Mouse (Mus musculus) myocyte (in vitro differentiated cells): Measurements from ENCODE around the gene Zbed4. TPM values are rescaled to one million over a fixed set of nuclear protein-coding genes. Genes with fewer than 3 reads are reported as not detected.
"Not testable (repeated sequence)": the region's sequence is repeated elsewhere in the genome, so short reads cannot be mapped to it uniquely, and the experiment has no call there.

Experiments used
- H3K27me3 ChIP-seq: one replicate; pipeline ENCODE4 v1.6.1; 2011; ENCODE audit not compliant: control insufficient read depth, insufficient read depth, insufficient read length
- H3K36me3 ChIP-seq: one replicate; pipeline ENCODE4 v1.6.1; 2011; ENCODE audit not compliant: control insufficient read depth, insufficient read depth
- H3K4me2 ChIP-seq: one replicate; pipeline ENCODE4 v1.6.1; 2011; ENCODE audit warnings: low read depth, control low read depth
- H3K4me3 ChIP-seq: one replicate; pipeline ENCODE4 v1.5.1; 2011; ENCODE audit warnings: mild to moderate bottlenecking, control low read depth, moderate library complexity
- H3K79me2 ChIP-seq: one replicate; pipeline ENCODE4 v1.6.1; 2011; ENCODE audit not compliant: control insufficient read depth, insufficient read depth
- H3ac ChIP-seq: one replicate; pipeline ENCODE4 v1.6.1; 2011; ENCODE audit not compliant: control insufficient read depth, insufficient read length
- CEBPB ChIP-seq: IDR thresholded peaks from 2 replicates; pipeline ENCODE4 v1.6.1; 2011; ENCODE audit warnings: mild to moderate bottlenecking, moderate library complexity; ENCODE audit not compliant: poor library complexity, insufficient read depth, severe bottlenecking
- E2F4 ChIP-seq: IDR thresholded peaks from one replicate; pipeline ENCODE4 v1.6.1; 2011; ENCODE audit warnings: mild to moderate bottlenecking, control low read depth, moderate library complexity; ENCODE audit not compliant: insufficient read depth
- MAX ChIP-seq: IDR thresholded peaks from one replicate; pipeline ENCODE4 v1.6.1; 2011; ENCODE audit warnings: low read depth, mild to moderate bottlenecking, control low read depth
- MYOD1 ChIP-seq, 3 experiments: IDR thresholded peaks; one replicate each; pipeline ENCODE4 v1.6.1; 2011; ENCODE audit warnings: control low read depth in 2 of 3, low read depth in 2 of 3, mild to moderate bottlenecking in 2 of 3, moderate library complexity in 1 of 3; ENCODE audit not compliant: insufficient read length in 2 of 3, control insufficient read depth in 1 of 3
- MYOG ChIP-seq, 3 experiments: IDR thresholded peaks; one replicate each; pipeline ENCODE4 v1.6.1; 2011; ENCODE audit warnings: control low read depth in 2 of 3, low read depth in 2 of 3, mild to moderate bottlenecking in 2 of 3; ENCODE audit not compliant: insufficient read length in 2 of 3, control insufficient read depth in 1 of 3, insufficient read depth in 1 of 3
- POLR2A ChIP-seq: IDR thresholded peaks from one replicate; pipeline ENCODE4 v1.6.1; 2011; ENCODE audit warnings: low read depth, mild to moderate bottlenecking, control low read depth, moderate library complexity; ENCODE audit not compliant: insufficient read length
- POLR2AphosphoS2 ChIP-seq: IDR thresholded peaks from one replicate; pipeline ENCODE4 v1.6.1; 2011; ENCODE audit warnings: low read depth, control low read depth; ENCODE audit not compliant: insufficient read length
- REST ChIP-seq: IDR thresholded peaks from one replicate; pipeline ENCODE4 v1.6.1; 2011; ENCODE audit warnings: mild to moderate bottlenecking, control low read depth, moderate library complexity; ENCODE audit not compliant: insufficient read depth, insufficient read length
- SRF ChIP-seq: IDR thresholded peaks from one replicate; pipeline ENCODE4 v1.6.1; 2011; ENCODE audit warnings: low read depth; ENCODE audit not compliant: control insufficient read depth, insufficient read length
- TCF12 ChIP-seq: IDR thresholded peaks from one replicate; pipeline ENCODE4 v1.6.1; 2011; ENCODE audit warnings: mild to moderate bottlenecking, control low read depth; ENCODE audit not compliant: poor library complexity, insufficient read depth, severe bottlenecking
- TCF3 ChIP-seq: IDR thresholded peaks from one replicate; pipeline ENCODE4 v1.6.1; 2011; ENCODE audit warnings: low read depth, control low read depth; ENCODE audit not compliant: insufficient read length
- USF1 ChIP-seq: IDR thresholded peaks from one replicate; pipeline ENCODE4 v1.6.1; 2011; ENCODE audit warnings: low read depth, mild to moderate bottlenecking, control low read depth, moderate library complexity
- polyA plus RNA-seq: library from polyadenylated mRNA; unstranded; fragments of >200 nt; fragmentation: generic; extraction: Trizol; gene quantifications from one replicate; pipeline ENCODE4 v1.2.1, GENCODE M21; 2012; ENCODE audit warnings: missing spikeins

Zbed4 gene
- polyA plus RNA-seq, 1 experiment: 9.5 TPM

- TF ChIP-seq TCF12 (no peak), CEBPB (no peak), USF1 (no peak), MYOG (IDR thresholded peaks at IDR 0.05; ENCODE audit: control insufficient read depth in 1 of 3, insufficient read depth in 1 of 3, insufficient read length in 2 of 3, low read depth in 2 of 3) (peak in 1 of 3 experiments; percentile 22), MYOD1 (IDR thresholded peaks at IDR 0.05; ENCODE audit: control insufficient read depth in 1 of 3, insufficient read length in 2 of 3, low read depth in 2 of 3) (no peak), MAX (no peak), POLR2A (no peak), POLR2AphosphoS2 (peak; percentile 57), E2F4 (no peak), SRF (no peak), REST (peak; percentile 15), TCF3 (no peak)
- Histone ChIP-seq H3ac (no peak overlapping the region), H3K4me3 (no peak overlapping the region), H3K36me3 (peaks cover 11% of the 10 kb centered on the region), H3K4me2 (no peak overlapping the region), H3K27me3 (no peaks in the 10 kb centered on the region), H3K79me2 (peaks cover 80% of the 10 kb centered on the region)
These were observed 4.3 kb downstream of the Zbed4 start for GRCm38 (mm10) chr15:88755761-88756160.

DNA sequence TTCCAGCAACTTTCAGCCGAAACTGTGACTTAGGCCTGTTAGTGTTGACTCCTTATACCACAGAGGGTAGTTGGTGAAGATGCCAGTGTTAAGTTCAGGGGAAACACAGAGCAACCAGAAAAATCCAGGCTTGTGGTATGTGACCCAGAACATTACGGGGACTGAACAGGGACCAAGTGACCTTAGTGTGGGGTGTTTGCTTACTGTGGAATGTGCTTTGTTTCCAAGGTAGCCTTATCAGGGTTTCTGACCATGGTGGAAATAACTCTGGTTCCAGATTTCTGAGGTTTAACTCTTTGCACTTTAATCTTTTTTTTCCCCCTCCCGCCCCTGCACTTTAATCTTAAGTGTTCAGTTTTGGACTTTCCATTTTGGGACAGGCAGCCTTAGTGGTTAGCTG is 6.6 kb downstream of the Zbed4 start:
- peaks cover 78% of the 10 kb centered on the region for H3K79me2 ChIP-seq
- no peak overlapping the region for H3K4me3 ChIP-seq
- no peaks in the 10 kb centered on the region for H3K27me3 ChIP-seq
- H3ac ChIP-seq: no peak overlapping the region
- peaks cover 20% of the 10 kb centered on the region for H3K36me3 ChIP-seq
- TF ChIP-seq CEBPB (no peak), E2F4 (no peak), TCF12 (no peak), SRF (no peak), TCF3 (no peak), POLR2A (no peak), POLR2AphosphoS2 (no peak), REST (no peak), MAX (no peak), MYOG (IDR thresholded peaks at IDR 0.05; ENCODE audit: control insufficient read depth in 1 of 3, insufficient read depth in 1 of 3, insufficient read length in 2 of 3, low read depth in 2 of 3) (no peak), MYOD1 (IDR thresholded peaks at IDR 0.05; ENCODE audit: control insufficient read depth in 1 of 3, insufficient read length in 2 of 3, low read depth in 2 of 3) (no peak), USF1 (no peak)
- H3K4me2 ChIP-seq: peak overlapping the region; percentile 20

DNA sequence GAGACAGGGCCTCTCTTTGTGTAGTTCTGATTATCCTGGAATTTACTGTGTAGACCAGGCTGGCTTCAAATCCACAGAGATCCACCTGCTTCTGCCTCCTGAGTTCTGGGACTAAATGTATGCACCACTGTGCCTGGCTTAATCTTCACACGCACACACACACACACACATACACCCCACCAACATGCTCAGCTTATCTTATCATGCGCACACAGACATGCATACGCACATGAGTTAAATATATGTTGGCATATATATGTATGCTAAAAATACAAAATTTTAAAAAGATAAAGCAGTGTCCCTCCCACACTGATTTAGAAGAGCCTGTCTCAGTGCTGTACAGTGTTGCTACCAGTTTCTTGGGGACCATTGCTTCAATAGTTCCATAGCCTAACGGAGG is 10.1 kb downstream of the Zbed4 start:
- Histone ChIP-seq H3K4me3 (no peak overlapping the region), H3K36me3 (peaks cover 20% of the 10 kb centered on the region), H3K27me3 (no peaks in the 10 kb centered on the region), H3ac (no peak overlapping the region), H3K79me2 (peaks cover 55% of the 10 kb centered on the region), H3K4me2 (no peak overlapping the region)
- TF ChIP-seq SRF: no peak
- TF ChIP-seq TCF3: no peak
- no peak for TF ChIP-seq E2F4
- TF ChIP-seq MYOD1 (IDR thresholded peaks at IDR 0.05; ENCODE audit: control insufficient read depth in 1 of 3, insufficient read length in 2 of 3, low read depth in 2 of 3): no peak
- no peak for TF ChIP-seq USF1
- TF ChIP-seq REST: no peak
- TF ChIP-seq POLR2AphosphoS2: no peak
- no peak for TF ChIP-seq MYOG (IDR thresholded peaks at IDR 0.05; ENCODE audit: control insufficient read depth in 1 of 3, insufficient read depth in 1 of 3, insufficient read length in 2 of 3, low read depth in 2 of 3)
- no peak for TF ChIP-seq POLR2A
- no peak for TF ChIP-seq CEBPB
- no peak for TF ChIP-seq MAX
- no peak for TF ChIP-seq TCF12

GRCm38 (mm10) chr15:88766139-88766538 is 14.7 kb downstream of the Zbed4 start:
- Histone ChIP-seq H3K79me2 (peaks cover 27% of the 10 kb centered on the region), H3K36me3 (peaks cover 17% of the 10 kb centered on the region)
- not testable (repeated sequence) for H3K4me3 ChIP-seq, H3K4me2 ChIP-seq, H3K27me3 ChIP-seq, H3ac ChIP-seq

GRCm38 (mm10) chr15:88768537-88768936 is 17.1 kb downstream of the Zbed4 start:
- TF ChIP-seq MYOG (IDR thresholded peaks at IDR 0.05; ENCODE audit: control insufficient read depth in 1 of 3, insufficient read depth in 1 of 3, insufficient read length in 2 of 3, low read depth in 2 of 3) (no peak), USF1 (no peak), REST (no peak), CEBPB (no peak), TCF12 (no peak), MYOD1 (IDR thresholded peaks at IDR 0.05; ENCODE audit: control insufficient read depth in 1 of 3, insufficient read length in 2 of 3, low read depth in 2 of 3) (no peak), TCF3 (no peak), POLR2A (no peak), POLR2AphosphoS2 (no peak), MAX (no peak), E2F4 (no peak), SRF (no peak)
- Histone ChIP-seq H3K4me2 (no peak overlapping the region), H3ac (no peak overlapping the region), H3K36me3 (peaks cover 34% of the 10 kb centered on the region), H3K79me2 (peaks cover 16% of the 10 kb centered on the region), H3K4me3 (no peak overlapping the region), H3K27me3 (no peaks in the 10 kb centered on the region)

GRCm38 (mm10) chr15:88774630-88775029 is 23.2 kb downstream of the Zbed4 start:
- not testable (repeated sequence) for H3ac ChIP-seq, H3K4me3 ChIP-seq, H3K27me3 ChIP-seq, H3K4me2 ChIP-seq
- H3K36me3 ChIP-seq: peaks cover 50% of the 10 kb centered on the region
- peaks cover 16% of the 10 kb centered on the region for H3K79me2 ChIP-seq
